Mouse (Mus musculus) myocyte (in vitro differentiated cells): ENCODE data around the gene Mxi1. TPM values are rescaled to one million over a fixed set of nuclear protein-coding genes. Genes with fewer than 3 reads are reported as not detected.

ENCODE experiments used
- H3K27me3 ChIP-seq: one replicate; pipeline ENCODE4 v1.6.1; 2011; ENCODE audit not compliant: control insufficient read depth, insufficient read depth, insufficient read length
- H3K36me3 ChIP-seq: one replicate; pipeline ENCODE4 v1.6.1; 2011; ENCODE audit not compliant: control insufficient read depth, insufficient read depth
- H3K4me2 ChIP-seq: one replicate; pipeline ENCODE4 v1.6.1; 2011; ENCODE audit warnings: low read depth, control low read depth
- H3K4me3 ChIP-seq: one replicate; pipeline ENCODE4 v1.5.1; 2011; ENCODE audit warnings: mild to moderate bottlenecking, control low read depth, moderate library complexity
- H3K79me2 ChIP-seq: one replicate; pipeline ENCODE4 v1.6.1; 2011; ENCODE audit not compliant: control insufficient read depth, insufficient read depth
- H3ac ChIP-seq: one replicate; pipeline ENCODE4 v1.6.1; 2011; ENCODE audit not compliant: control insufficient read depth, insufficient read length
- CEBPB ChIP-seq: IDR thresholded peaks from 2 replicates; pipeline ENCODE4 v1.6.1; 2011; ENCODE audit warnings: mild to moderate bottlenecking, moderate library complexity; ENCODE audit not compliant: poor library complexity, insufficient read depth, severe bottlenecking
- E2F4 ChIP-seq: IDR thresholded peaks from one replicate; pipeline ENCODE4 v1.6.1; 2011; ENCODE audit warnings: mild to moderate bottlenecking, control low read depth, moderate library complexity; ENCODE audit not compliant: insufficient read depth
- MAX ChIP-seq: IDR thresholded peaks from one replicate; pipeline ENCODE4 v1.6.1; 2011; ENCODE audit warnings: low read depth, mild to moderate bottlenecking, control low read depth
- MYOD1 ChIP-seq, 3 experiments: IDR thresholded peaks; one replicate each; pipeline ENCODE4 v1.6.1; 2011; ENCODE audit warnings: control low read depth in 2 of 3, low read depth in 2 of 3, mild to moderate bottlenecking in 2 of 3, moderate library complexity in 1 of 3; ENCODE audit not compliant: insufficient read length in 2 of 3, control insufficient read depth in 1 of 3
- MYOG ChIP-seq, 3 experiments: IDR thresholded peaks; one replicate each; pipeline ENCODE4 v1.6.1; 2011; ENCODE audit warnings: control low read depth in 2 of 3, low read depth in 2 of 3, mild to moderate bottlenecking in 2 of 3; ENCODE audit not compliant: insufficient read length in 2 of 3, control insufficient read depth in 1 of 3, insufficient read depth in 1 of 3
- POLR2A ChIP-seq: IDR thresholded peaks from one replicate; pipeline ENCODE4 v1.6.1; 2011; ENCODE audit warnings: low read depth, mild to moderate bottlenecking, control low read depth, moderate library complexity; ENCODE audit not compliant: insufficient read length
- POLR2AphosphoS2 ChIP-seq: IDR thresholded peaks from one replicate; pipeline ENCODE4 v1.6.1; 2011; ENCODE audit warnings: low read depth, control low read depth; ENCODE audit not compliant: insufficient read length
- REST ChIP-seq: IDR thresholded peaks from one replicate; pipeline ENCODE4 v1.6.1; 2011; ENCODE audit warnings: mild to moderate bottlenecking, control low read depth, moderate library complexity; ENCODE audit not compliant: insufficient read depth, insufficient read length
- SRF ChIP-seq: IDR thresholded peaks from one replicate; pipeline ENCODE4 v1.6.1; 2011; ENCODE audit warnings: low read depth; ENCODE audit not compliant: control insufficient read depth, insufficient read length
- TCF12 ChIP-seq: IDR thresholded peaks from one replicate; pipeline ENCODE4 v1.6.1; 2011; ENCODE audit warnings: mild to moderate bottlenecking, control low read depth; ENCODE audit not compliant: poor library complexity, insufficient read depth, severe bottlenecking
- TCF3 ChIP-seq: IDR thresholded peaks from one replicate; pipeline ENCODE4 v1.6.1; 2011; ENCODE audit warnings: low read depth, control low read depth; ENCODE audit not compliant: insufficient read length
- USF1 ChIP-seq: IDR thresholded peaks from one replicate; pipeline ENCODE4 v1.6.1; 2011; ENCODE audit warnings: low read depth, mild to moderate bottlenecking, control low read depth, moderate library complexity
- polyA plus RNA-seq: library from polyadenylated mRNA; unstranded; fragments of >200 nt; fragmentation: generic; extraction: Trizol; gene quantifications from one replicate; pipeline ENCODE4 v1.2.1, GENCODE M21; 2012; ENCODE audit warnings: missing spikeins

Mxi1 gene
- polyA plus RNA-seq, 1 experiment = 11.9 TPM

- TF ChIP-seq MYOG (IDR thresholded peaks at IDR 0.05; ENCODE audit: control insufficient read depth in 1 of 3, insufficient read depth in 1 of 3, insufficient read length in 2 of 3, low read depth in 2 of 3) (no peak), POLR2A (peak; percentile 27)
- Histone ChIP-seq H3K79me2 (no peaks in the 10 kb centered on the region), H3ac (no peak overlapping the region), H3K36me3 (no peaks in the 10 kb centered on the region), H3K27me3 (no peaks in the 10 kb centered on the region), H3K4me3 (peak overlapping the region; percentile 16), H3K4me2 (peak overlapping the region; percentile 96)
These were observed 110.7 kb downstream of the Mxi1 start for GRCm38 (mm10) chr19:53420924-53421582.

- H3ac ChIP-seq = no peak overlapping the region
- no peaks in the 10 kb centered on the region for H3K27me3 ChIP-seq
- TF ChIP-seq REST (no peak), TCF12 (no peak), POLR2A (no peak), CEBPB (no peak), MYOG (IDR thresholded peaks at IDR 0.05; ENCODE audit: control insufficient read depth in 1 of 3, insufficient read depth in 1 of 3, insufficient read length in 2 of 3, low read depth in 2 of 3) (no peak), E2F4 (no peak)
- no peaks in the 10 kb centered on the region for H3K36me3 ChIP-seq
- H3K4me3 ChIP-seq = peak overlapping the region; percentile 16
- no peaks in the 10 kb centered on the region for H3K79me2 ChIP-seq
- H3K4me2 ChIP-seq = peak overlapping the region; percentile 96
These were observed 111.4 kb downstream of the Mxi1 start for GRCm38 (mm10) chr19:53421583-53422188.

GRCm38 (mm10) chr19:53422358-53423308 lies 112.3 kb downstream of the Mxi1 start:
- H3K4me2 ChIP-seq = peak overlapping the region; percentile 49
- H3ac ChIP-seq = no peak overlapping the region
- no peaks in the 10 kb centered on the region for H3K27me3 ChIP-seq
- no peaks in the 10 kb centered on the region for H3K79me2 ChIP-seq
- TF ChIP-seq MAX (no peak), POLR2A (no peak), SRF (no peak), USF1 (no peak), CEBPB (no peak), E2F4 (no peak)
- peak overlapping the region; percentile 16 for H3K4me3 ChIP-seq
- H3K36me3 ChIP-seq = no peaks in the 10 kb centered on the region

GRCm38 (mm10) chr19:53423341-53423753 lies 113.0 kb downstream of the Mxi1 start:
- H3K4me2 ChIP-seq = no peak overlapping the region
- no peaks in the 10 kb centered on the region for H3K27me3 ChIP-seq
- H3ac ChIP-seq = no peak overlapping the region
- H3K36me3 ChIP-seq = no peaks in the 10 kb centered on the region
- H3K4me3 ChIP-seq = no peak overlapping the region
- H3K79me2 ChIP-seq = no peaks in the 10 kb centered on the region
- TF ChIP-seq USF1 = no peak
- no peak for TF ChIP-seq REST
- no peak for TF ChIP-seq MAX
- TF ChIP-seq MYOG (IDR thresholded peaks at IDR 0.05; ENCODE audit: control insufficient read depth in 1 of 3, insufficient read depth in 1 of 3, insufficient read length in 2 of 3, low read depth in 2 of 3) = no peak
- no peak for TF ChIP-seq E2F4
- TF ChIP-seq TCF12 = no peak
- TF ChIP-seq POLR2AphosphoS2 = no peak
- no peak for TF ChIP-seq TCF3
- no peak for TF ChIP-seq CEBPB
- TF ChIP-seq MYOD1 (IDR thresholded peaks at IDR 0.05; ENCODE audit: control insufficient read depth in 1 of 3, insufficient read length in 2 of 3, low read depth in 2 of 3) = no peak
- TF ChIP-seq POLR2A = no peak
- no peak for TF ChIP-seq SRF

GRCm38 (mm10) chr19:53423816-53424465 lies 113.6 kb downstream of the Mxi1 start:
- H3K4me2 ChIP-seq = no peak overlapping the region
- no peaks in the 10 kb centered on the region for H3K27me3 ChIP-seq
- no peak overlapping the region for H3K4me3 ChIP-seq
- TF ChIP-seq USF1 (no peak), CEBPB (no peak), MYOD1 (IDR thresholded peaks at IDR 0.05; ENCODE audit: control insufficient read depth in 1 of 3, insufficient read length in 2 of 3, low read depth in 2 of 3) (no peak), TCF12 (no peak), MAX (no peak), SRF (no peak), POLR2AphosphoS2 (no peak), MYOG (IDR thresholded peaks at IDR 0.05; ENCODE audit: control insufficient read depth in 1 of 3, insufficient read depth in 1 of 3, insufficient read length in 2 of 3, low read depth in 2 of 3) (no peak), TCF3 (no peak), POLR2A (no peak), E2F4 (no peak), REST (no peak)
- no peaks in the 10 kb centered on the region for H3K79me2 ChIP-seq
- no peaks in the 10 kb centered on the region for H3K36me3 ChIP-seq
- no peak overlapping the region for H3ac ChIP-seq
